Mouse (Mus musculus): ENCODE data around the gene Ndufa12.

DNA sequence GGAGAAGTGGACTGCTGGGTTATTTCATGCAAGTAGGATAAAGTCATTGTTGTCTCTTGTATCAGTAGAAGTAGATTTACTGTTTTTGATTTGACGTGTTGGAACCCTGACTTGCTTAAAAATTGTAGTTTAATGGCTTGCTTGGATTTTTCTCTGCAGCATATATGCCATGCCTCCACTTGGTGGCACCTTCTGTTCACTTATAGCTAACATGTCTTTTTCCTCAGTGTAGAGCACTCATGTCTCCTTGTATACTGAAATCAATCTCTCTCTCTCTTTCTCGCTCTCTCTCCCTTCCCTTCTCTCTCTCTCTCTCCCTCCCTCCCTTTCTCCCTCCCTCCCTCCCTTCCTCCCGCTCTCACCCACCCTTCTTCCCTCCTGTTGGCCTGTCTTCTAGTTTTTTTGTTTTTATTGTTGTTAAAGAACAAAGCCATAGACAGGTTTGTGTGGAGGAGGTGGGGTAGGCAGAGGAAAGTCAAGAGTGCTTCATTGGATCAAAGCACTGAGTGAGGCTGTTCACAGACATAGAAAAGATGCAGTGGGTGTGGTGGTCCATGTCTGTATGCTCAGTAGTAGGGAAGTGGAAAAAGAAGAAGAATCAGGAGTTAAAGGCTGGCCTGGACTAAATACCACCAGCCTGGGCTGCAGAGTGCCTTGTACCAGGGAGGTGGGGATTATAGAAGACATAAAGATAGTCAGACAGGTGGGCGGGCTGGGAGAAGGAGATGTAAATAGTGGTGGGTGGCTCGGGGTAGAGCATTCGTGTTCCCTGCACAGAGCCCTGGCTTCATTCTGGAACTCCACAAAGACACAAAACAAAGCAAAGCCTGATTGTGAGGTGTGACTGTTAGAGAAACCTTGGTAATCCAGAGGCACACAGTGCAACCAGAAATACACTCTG lies 12.4 kb downstream of the Ndufa12 start:
- no peak for TF ChIP-seq USF1 (IDR thresholded peaks at IDR 0.05; ENCODE audit: low read depth)
- no peak for TF ChIP-seq MYOD1 (IDR thresholded peaks at IDR 0.05; ENCODE audit: control insufficient read depth in 1 of 3, insufficient read length in 2 of 3, low read depth in 2 of 3)
- no peak for TF ChIP-seq POLR2A (IDR thresholded peaks at IDR 0.05; ENCODE audit: insufficient read length, low read depth)
- no peak for TF ChIP-seq MYOG (IDR thresholded peaks at IDR 0.05; ENCODE audit: control insufficient read depth in 1 of 3, insufficient read depth in 1 of 3, insufficient read length in 2 of 3, low read depth in 2 of 3)
- no peak for TF ChIP-seq SRF (IDR thresholded peaks at IDR 0.05; ENCODE audit: control insufficient read depth, insufficient read length, low read depth)
- no peak for TF ChIP-seq CEBPB (IDR thresholded peaks at IDR 0.05; ENCODE audit: insufficient read depth, poor library complexity, severe bottlenecking)

All from myocyte (in vitro differentiated cells).